Mouse (Mus musculus) kidney, embryonic 15.5 days (tissue): ENCODE measurements around the gene Tinagl1. TPM values are rescaled to one million over a fixed set of nuclear protein-coding genes. Genes with fewer than 3 reads are reported as not detected.

Source experiments
- ATAC-seq: fragments of 200-750 bp; cut with Nextera tagmentation; replicated peaks from 2 replicates; pipeline ENCODE4 v1.8.0; 2017; ENCODE audit warnings: moderate TSS enrichment; ENCODE audit not compliant: low FRiP score
- H3K27ac ChIP-seq: fragments of 300-500 bp; sonication (generic); 2 replicates; pipeline ENCODE4 v1.5.1; 2015; ENCODE audit warnings: mild to moderate bottlenecking, inconsistent platforms
- H3K27me3 ChIP-seq: fragments of 300-500 bp; sonication (generic); 2 replicates; pipeline ENCODE4 v1.6.1; 2015; ENCODE audit warnings: inconsistent platforms
- H3K36me3 ChIP-seq: fragments of 300-500 bp; sonication (generic); 2 replicates; pipeline ENCODE4 v1.6.1; 2015; ENCODE audit warnings: inconsistent platforms
- H3K4me1 ChIP-seq: fragments of 300-500 bp; sonication (generic); 2 replicates; pipeline ENCODE4 v1.6.1; 2015; ENCODE audit warnings: inconsistent platforms
- H3K4me2 ChIP-seq: fragments of 300-500 bp; sonication (generic); 2 replicates; pipeline ENCODE4 v1.6.1; 2015; ENCODE audit warnings: moderate library complexity, mild to moderate bottlenecking, inconsistent platforms
- H3K4me3 ChIP-seq: fragments of 300-500 bp; sonication (generic); replicated peaks from 2 replicates; pipeline ENCODE4 v1.5.1; 2015; ENCODE audit warnings: mild to moderate bottlenecking, inconsistent platforms
- H3K9ac ChIP-seq: fragments of 300-500 bp; sonication (generic); 2 replicates; pipeline ENCODE4 v1.6.1; 2015; ENCODE audit warnings: mild to moderate bottlenecking, inconsistent platforms
- H3K9me3 ChIP-seq: fragments of 300-500 bp; sonication (generic); replicated peaks from 2 replicates; pipeline ENCODE4 v1.6.1; 2016; ENCODE audit warnings: inconsistent platforms
- WGBS: fragments of 180-500 bp; shearing (Covaris S2); methylation state at CpG from one replicate; pipeline ENCODE4 v1.1.7; 2015; ENCODE audit warnings: mixed read lengths; 5-methylcytosine and 5-hydroxymethylcytosine counted together
- polyA plus RNA-seq: library from polyadenylated mRNA; unstranded; fragments of >200 nt; fragmentation: Nextera tagmentation; extraction: Ambion mirVana; gene quantifications from 2 replicates; pipeline ENCODE4 v1.2.1, GENCODE M21; 2015

The Tinagl1 gene
- polyA plus RNA-seq, 1 experiment from 2014 or later = 62.7 TPM

DNA sequence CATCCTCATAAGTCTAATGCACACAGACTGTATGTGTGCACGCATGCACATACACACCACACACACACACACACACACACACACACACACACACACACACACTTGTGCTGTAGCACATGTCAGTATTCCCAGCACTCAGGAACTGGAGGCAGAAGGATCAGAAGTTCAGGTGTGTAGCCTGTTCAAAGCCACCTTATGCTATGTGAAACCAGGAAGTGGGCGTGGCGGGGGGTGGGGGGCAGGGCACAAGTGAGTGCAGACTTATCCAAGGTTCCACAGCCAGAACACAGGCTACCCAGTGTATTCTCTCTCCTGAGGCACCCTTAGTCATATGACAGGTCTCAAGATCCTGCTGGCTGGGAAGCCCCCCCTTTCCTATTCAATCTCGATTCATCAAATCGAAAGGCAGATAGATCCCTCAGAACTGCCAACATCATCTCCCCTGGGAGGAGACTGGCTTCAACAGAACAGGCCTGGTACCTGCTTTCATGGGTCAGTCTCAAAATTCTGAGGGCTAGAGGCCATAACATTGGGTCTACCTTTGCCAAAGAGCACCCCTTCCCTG lies 1.3 kb upstream of the Tinagl1 start:
- WGBS = 70% methylated on average over 5 of the region's 5 CpGs
- ATAC-seq = no peak
- H3K36me3 ChIP-seq = no peaks in the 10 kb centered on the region
- H3K27me3 ChIP-seq = peaks cover 21% of the 10 kb centered on the region
- H3K4me2 ChIP-seq = no peak overlapping the region
- H3K9me3 ChIP-seq = no peaks in the 10 kb centered on the region
- no peak overlapping the region for H3K9ac ChIP-seq
- no peak overlapping the region for H3K4me3 ChIP-seq
- peaks cover 70% of the 10 kb centered on the region for H3K4me1 ChIP-seq
- no peak overlapping the region for H3K27ac ChIP-seq

DNA sequence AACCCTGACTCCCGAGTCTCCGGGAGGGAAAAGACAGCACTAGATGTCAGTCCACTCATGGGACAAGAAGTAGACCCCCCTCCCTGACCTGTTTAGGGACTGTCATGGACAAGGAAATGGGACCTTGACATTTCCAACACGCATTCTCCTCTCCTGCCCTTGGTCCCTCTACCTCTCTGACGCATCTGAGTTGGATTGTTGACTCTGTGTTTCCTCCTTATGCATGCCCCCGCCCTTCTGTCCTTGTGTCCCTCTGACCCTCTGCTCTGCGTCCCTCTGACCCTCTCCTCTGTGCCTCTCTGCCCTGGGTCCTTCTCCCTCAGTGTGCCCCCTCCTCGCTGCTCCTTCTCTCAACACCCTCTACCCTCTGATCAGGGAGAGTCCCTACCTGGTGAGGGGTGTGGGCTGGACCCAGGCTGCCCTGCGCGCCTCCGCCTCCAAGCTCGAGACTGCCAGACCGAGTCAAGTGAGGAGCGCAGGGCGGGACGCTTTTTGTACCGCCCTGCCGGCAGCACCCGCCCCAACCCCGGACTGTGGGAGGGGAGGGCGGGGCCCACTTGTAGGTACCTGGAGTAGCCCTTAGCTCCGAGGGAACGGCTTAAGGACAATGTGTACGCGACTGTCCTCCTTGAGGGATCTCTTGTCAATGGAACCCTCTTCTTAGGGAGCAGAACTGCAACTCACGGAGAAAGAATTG lies 439 bp downstream of the Tinagl1 start:
- H3K27ac ChIP-seq = peak overlapping the region; percentile 45
- H3K4me1 ChIP-seq = peaks cover 75% of the 10 kb centered on the region

DNA sequence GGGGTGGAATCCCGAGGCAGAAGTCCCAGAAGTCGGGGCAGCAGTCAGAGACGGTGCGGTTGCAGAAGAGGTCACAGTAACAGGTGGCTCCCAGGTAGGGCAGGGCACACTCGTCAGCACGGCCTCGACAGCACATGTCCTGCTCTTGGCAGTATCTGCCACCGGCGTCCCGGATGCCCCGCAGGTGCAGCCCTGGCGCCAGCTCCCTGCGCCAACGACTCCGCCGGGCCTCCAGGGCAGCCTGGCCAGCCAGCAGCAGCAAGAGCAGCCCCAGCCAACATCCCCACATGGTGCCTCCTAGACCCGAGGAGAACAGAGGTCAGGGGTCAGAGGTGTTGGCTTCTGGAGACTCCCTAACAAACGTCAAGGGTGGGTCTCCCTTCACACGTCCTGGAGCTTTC lies 1.0 kb downstream of the Tinagl1 start:
- Histone ChIP-seq H3K4me2 (peak overlapping the region; percentile 70), H3K36me3 (no peaks in the 10 kb centered on the region), H3K27me3 (peaks cover 16% of the 10 kb centered on the region), H3K9ac (0 out of 2 replicates have a peak overlapping the region, but pooled peaks have one; percentile 5), H3K4me3 (peak overlapping the region; percentile 42), H3K27ac (peak overlapping the region; percentile 45; the same call in 1 of the 2 replicates), H3K4me1 (peaks cover 81% of the 10 kb centered on the region), H3K9me3 (no peaks in the 10 kb centered on the region)
- 43% methylated on average over 19 of the region's 19 CpGs for WGBS
- ATAC-seq = no peak

More for the DNA sequence above, 439 bp downstream of the Tinagl1 start:
- ATAC-seq = peak; percentile 58
- Histone ChIP-seq H3K27me3 (peaks cover 16% of the 10 kb centered on the region), H3K4me2 (peak overlapping the region; percentile 70), H3K9me3 (no peaks in the 10 kb centered on the region), H3K4me3 (peak overlapping the region; percentile 42), H3K36me3 (no peaks in the 10 kb centered on the region), H3K9ac (peak overlapping the region; percentile 31; the same call in 1 of the 2 replicates)
- WGBS = 2% methylated on average over 25 of the region's 25 CpGs

DNA sequence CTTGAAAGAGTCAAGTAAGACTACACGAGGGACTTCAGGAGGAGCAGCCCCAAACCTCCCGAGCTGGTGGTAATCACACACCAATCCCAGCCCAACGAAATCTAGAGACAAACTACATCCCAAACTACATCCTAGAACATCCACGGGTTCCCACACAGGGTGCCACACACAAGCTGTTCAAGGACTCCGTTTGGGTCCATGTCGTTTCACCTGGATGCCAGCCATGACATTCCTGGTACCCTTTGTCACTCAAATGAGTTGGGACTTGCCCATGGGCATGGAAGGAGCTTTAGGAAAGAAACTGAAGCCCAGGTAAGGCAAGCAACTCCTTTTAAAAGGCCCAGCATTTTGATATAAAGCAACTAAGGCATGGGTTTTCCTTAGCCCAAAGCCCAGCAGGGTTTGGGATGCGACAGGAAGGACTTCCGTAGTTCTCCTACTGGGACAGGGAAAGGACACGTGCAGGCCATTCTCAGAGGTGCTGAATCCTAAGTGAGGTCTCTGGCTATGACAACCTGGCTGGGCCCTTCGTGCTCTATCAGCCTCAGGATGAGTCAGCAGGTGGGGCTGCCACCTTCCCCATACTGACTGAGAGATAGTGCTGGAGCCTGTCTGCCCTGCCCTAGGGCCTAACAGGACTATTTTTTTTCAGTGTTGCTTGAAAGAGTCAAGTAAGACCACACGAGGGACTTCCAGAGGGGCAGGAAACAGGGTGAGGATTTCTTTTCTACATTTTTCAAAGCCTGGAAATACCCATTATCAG lies 1.7 kb downstream of the Tinagl1 start:
- Histone ChIP-seq H3K9ac (no peak overlapping the region), H3K27ac (peak overlapping the region; percentile 81), H3K36me3 (no peaks in the 10 kb centered on the region), H3K4me1 (peaks cover 87% of the 10 kb centered on the region), H3K27me3 (peaks cover 16% of the 10 kb centered on the region), H3K4me3 (peak overlapping the region; percentile 42), H3K4me2 (peak overlapping the region; percentile 70), H3K9me3 (no peaks in the 10 kb centered on the region)
- no peak for ATAC-seq
- WGBS = 65% methylated on average over 11 of the region's 11 CpGs

DNA sequence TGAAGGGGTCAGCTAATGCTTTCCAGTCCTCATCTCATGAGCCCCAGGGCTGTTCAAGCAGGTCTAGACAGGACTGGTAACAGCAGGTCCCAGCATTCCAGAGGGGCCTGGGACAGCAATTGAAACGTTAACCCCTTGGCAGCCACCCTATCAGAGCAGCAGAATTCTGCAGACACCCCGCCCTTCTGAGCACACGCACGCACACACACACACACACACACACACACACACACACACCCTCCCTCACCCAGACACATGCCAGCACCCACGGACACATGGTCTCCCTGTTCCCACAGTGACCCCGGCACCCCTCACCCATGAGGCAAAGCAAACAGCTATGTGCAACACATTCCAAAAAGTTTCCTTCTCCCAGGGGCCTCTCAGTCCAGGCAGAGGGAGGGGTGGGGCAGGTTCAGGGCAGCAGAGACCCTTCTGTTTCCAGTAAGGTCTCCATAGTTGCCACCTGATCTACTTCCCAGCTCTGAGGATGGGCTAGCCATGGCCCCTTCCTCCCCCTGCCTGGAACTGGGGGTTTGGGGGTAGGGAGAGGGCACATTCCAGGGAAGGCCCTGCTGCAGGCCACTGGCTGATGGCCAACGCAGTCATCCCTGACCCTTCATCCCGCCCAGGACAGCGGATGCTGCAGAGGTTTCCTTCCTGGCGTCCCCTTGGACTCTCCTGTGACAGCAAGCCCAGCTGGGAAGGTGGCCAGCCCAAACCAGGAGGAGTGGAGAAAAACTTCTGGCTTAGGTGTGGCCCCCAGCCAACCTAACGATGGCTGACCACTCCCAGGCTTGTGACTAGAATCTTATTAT lies 2.8 kb downstream of the Tinagl1 start:
- Histone ChIP-seq H3K9me3 (no peaks in the 10 kb centered on the region), H3K4me1 (peaks cover 90% of the 10 kb centered on the region), H3K27ac (peak overlapping the region; percentile 81), H3K9ac (no peak overlapping the region), H3K4me2 (peak overlapping the region; percentile 70), H3K27me3 (peaks cover 20% of the 10 kb centered on the region), H3K4me3 (peak overlapping the region; percentile 8), H3K36me3 (no peaks in the 10 kb centered on the region)
- peak; percentile 33 for ATAC-seq
- 31% methylated on average over 11 of the region's 11 CpGs for WGBS

DNA sequence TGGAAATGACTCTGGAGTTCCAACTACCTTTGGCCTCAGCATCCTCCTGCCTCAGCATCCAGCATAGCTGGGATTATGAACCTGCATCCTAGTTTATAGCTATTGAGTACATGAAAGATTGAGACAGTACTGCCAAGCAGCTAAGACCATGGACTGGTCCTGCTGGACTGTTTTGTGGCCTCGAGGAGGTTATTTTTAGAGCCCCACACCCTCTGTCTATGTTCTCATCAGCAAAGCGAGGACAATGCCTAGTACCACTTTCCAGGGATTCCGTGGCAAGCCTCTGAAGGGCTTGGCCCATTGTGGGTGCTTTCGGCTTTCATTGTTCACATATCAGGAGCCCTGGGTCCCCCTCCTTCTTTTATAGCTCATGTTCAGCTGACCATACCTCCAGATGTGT lies 4.6 kb downstream of the Tinagl1 start:
- Histone ChIP-seq H3K9me3 (no peaks in the 10 kb centered on the region), H3K27ac (no peak overlapping the region), H3K36me3 (no peaks in the 10 kb centered on the region), H3K4me1 (peaks cover 81% of the 10 kb centered on the region), H3K4me2 (no peak overlapping the region), H3K27me3 (peaks cover 20% of the 10 kb centered on the region), H3K4me3 (no peak overlapping the region), H3K9ac (no peak overlapping the region)
- ATAC-seq = no peak
- WGBS = 85% methylated on average over 4 of the region's 4 CpGs

DNA sequence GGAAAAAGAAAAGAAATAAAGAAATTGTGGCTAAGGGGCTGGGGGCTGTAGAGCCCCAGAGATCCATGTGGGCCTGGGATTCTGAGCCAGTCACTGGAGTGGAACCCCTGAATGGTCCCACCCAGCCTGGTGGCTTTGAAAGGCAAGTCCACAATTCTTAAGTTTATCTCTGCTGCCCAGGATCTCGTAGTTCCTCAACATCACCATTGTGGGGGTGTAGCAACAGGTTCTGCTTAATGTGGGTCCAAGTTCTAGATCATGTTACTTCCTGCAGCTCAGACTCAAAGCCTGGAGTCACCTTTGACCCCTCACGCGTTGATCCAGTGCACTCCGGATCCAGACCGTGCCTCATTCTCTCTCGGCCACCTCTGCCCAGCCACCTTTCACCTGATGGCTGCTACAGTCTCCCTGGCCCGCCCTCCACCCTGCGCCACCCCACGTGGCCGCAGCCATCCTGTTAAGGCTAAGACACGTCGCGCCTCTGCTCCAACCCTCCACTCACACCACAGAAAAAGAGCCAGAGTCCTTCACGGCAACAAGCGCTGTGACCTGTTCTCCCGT lies 5.4 kb downstream of the Tinagl1 start:
- Histone ChIP-seq H3K9me3 (no peaks in the 10 kb centered on the region), H3K4me1 (peaks cover 75% of the 10 kb centered on the region), H3K9ac (no peak overlapping the region), H3K27me3 (peaks cover 25% of the 10 kb centered on the region), H3K4me2 (no peak overlapping the region), H3K4me3 (no peak overlapping the region), H3K27ac (peak overlapping the region; percentile 78; the same call in 1 of the 2 replicates), H3K36me3 (no peaks in the 10 kb centered on the region)
- 71% methylated on average over 16 of the region's 16 CpGs for WGBS
- ATAC-seq = no peak

DNA sequence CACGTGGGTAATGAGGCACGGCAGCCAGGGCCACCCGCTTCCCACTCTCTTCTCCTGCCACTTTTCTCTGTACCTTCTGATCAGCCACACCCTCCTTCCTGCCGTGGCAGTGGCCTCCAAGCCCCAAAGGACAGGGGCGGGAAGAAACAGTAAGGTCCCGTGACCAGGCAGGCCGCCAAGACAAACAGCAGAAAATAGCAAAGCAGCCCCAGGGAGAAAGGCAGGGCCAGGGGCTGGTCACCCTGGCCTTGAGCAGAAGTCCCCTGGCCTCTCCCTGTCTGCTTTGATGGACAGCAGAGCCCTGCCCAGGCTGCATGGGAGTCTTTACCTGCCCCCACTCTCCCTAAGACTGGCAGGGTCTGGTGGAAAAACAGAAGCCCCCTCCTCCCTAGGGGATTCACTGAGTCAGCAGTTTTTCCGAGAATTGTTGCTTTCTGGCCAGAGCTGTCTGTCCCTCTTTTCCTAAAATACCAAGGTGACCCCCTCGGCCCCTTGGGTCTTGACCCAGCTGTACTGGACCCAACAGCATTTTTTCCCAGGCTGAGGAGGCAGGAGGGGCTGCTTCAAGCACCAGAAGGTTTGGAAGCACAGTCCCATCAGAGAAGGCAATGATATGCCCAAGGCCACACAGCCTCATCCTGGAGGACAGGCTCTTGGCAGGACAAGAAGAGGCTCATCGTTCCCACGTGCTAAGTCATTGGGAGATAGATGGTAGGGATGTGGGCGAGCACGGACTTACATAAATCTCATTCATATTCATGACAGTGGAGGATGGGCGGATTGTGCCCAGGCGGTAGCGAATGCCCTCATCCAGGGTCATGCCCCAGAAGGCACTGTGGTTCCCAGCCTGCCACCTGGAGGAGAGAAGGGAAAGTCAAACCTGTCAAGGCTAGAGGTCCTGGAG lies 6.4 kb downstream of the Tinagl1 start:
- Histone ChIP-seq H3K36me3 (no peaks in the 10 kb centered on the region), H3K27ac (peak overlapping the region; percentile 78), H3K9me3 (no peaks in the 10 kb centered on the region), H3K4me3 (0 out of 2 replicates have a peak overlapping the region, but pooled peaks have one; percentile 10), H3K9ac (no peak overlapping the region), H3K27me3 (peaks cover 27% of the 10 kb centered on the region), H3K4me2 (peak overlapping the region; percentile 49), H3K4me1 (peaks cover 75% of the 10 kb centered on the region)
- 22% methylated on average over 16 of the region's 16 CpGs for WGBS
- peak; percentile 56 for ATAC-seq

DNA sequence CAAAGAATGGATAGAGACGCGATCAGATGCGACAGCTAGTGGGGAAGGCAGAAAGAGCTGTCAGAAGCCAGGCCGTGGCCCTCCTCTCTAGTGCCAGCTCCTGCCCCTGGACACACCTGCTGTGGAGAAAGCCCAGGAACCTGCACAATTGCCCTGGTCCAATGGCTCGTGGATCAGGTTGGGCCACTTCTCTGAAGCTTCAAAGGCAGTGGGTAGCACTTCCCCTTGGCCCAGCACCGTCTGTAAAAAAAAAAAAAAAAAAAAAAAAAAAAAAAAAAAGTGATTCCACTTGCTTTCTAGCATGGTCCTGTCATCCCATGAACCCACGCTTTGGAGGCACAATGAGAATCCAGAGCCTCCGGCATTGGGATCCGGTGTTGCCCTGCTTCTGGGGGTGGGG lies 7.1 kb downstream of the Tinagl1 start:
- H3K27me3 ChIP-seq = peaks cover 28% of the 10 kb centered on the region
- H3K4me2 ChIP-seq = peak overlapping the region; percentile 49
- WGBS = 22% methylated on average over 9 of the region's 9 CpGs
- H3K36me3 ChIP-seq = no peaks in the 10 kb centered on the region
- H3K9me3 ChIP-seq = no peaks in the 10 kb centered on the region
- H3K4me1 ChIP-seq = peaks cover 75% of the 10 kb centered on the region
- no peak; the same call in 1 of the 2 replicates for ATAC-seq
- peak overlapping the region; percentile 78 for H3K27ac ChIP-seq
- no peak overlapping the region; the same call in 1 of the 2 replicates for H3K9ac ChIP-seq
- H3K4me3 ChIP-seq = peak overlapping the region; percentile 10; the same call in 1 of the 2 replicates

DNA sequence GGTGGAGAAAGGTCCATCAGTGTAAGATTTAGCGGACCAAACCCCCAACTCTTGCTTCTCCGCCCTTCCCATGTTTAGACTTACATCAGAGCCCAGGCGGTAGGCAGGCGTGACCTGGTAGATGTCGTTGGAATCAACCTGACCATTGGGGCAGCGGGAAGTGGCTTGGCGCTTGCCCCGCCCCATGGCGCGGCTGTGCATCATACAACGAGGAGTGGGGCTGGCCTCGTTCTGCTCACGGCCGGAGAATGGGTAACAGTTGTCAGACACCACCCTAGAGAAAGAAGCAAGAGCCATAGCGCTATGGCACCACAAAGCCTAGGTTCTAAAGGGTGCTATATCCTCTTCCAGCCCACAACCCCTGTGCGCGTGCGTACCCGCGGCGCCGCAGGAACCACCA lies 7.6 kb downstream of the Tinagl1 start:
- Histone ChIP-seq H3K4me2 (peak overlapping the region; percentile 49), H3K9ac (no peak overlapping the region; the same call in 1 of the 2 replicates), H3K4me3 (peak overlapping the region; percentile 9; the same call in 1 of the 2 replicates), H3K4me1 (peaks cover 75% of the 10 kb centered on the region), H3K36me3 (no peaks in the 10 kb centered on the region), H3K27me3 (peaks cover 33% of the 10 kb centered on the region), H3K9me3 (no peaks in the 10 kb centered on the region), H3K27ac (peak overlapping the region; percentile 78; the same call in 1 of the 2 replicates)
- 53% methylated on average over 22 of the region's 22 CpGs for WGBS
- no peak for ATAC-seq
